Mouse (Mus musculus) retina, embryonic 14.5 days (tissue): ENCODE measurements around the gene Ankle2.

ENCODE experiments used
- DNase-seq: peaks from one replicate; pipeline ENCODE4 v3.0.0-alpha.2; 2015; ENCODE audit warnings: low spot score

The Ankle2 gene

GRCm38 (mm10) chr5:110230780-110231461 lies at the start of gene Ankle2:
Gene Ankle2, plus strand, starts transcription at chr5:110231004.
- DNase-seq: peak; percentile 96

DNA sequence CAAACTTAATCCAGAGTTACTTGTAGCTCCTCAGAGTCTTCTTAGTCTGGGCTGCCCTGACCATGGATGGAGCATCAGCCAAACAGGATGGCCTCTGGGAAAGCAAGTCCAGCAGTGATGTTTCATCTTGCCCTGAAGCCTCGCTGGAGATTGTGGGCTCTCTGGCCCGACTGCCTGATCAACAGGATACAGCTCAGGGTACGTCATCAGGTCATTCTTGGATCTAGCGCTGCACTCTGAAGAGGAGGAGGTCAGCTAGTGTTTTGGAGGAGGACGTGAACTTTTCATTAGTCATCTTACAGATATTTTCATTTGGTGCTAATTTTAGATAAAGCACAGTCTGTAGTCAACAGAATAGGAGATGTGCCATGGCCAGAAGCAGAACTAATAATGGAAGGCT lies 49.1 kb upstream of the Ankle2 start:
- no peak for DNase-seq

DNA sequence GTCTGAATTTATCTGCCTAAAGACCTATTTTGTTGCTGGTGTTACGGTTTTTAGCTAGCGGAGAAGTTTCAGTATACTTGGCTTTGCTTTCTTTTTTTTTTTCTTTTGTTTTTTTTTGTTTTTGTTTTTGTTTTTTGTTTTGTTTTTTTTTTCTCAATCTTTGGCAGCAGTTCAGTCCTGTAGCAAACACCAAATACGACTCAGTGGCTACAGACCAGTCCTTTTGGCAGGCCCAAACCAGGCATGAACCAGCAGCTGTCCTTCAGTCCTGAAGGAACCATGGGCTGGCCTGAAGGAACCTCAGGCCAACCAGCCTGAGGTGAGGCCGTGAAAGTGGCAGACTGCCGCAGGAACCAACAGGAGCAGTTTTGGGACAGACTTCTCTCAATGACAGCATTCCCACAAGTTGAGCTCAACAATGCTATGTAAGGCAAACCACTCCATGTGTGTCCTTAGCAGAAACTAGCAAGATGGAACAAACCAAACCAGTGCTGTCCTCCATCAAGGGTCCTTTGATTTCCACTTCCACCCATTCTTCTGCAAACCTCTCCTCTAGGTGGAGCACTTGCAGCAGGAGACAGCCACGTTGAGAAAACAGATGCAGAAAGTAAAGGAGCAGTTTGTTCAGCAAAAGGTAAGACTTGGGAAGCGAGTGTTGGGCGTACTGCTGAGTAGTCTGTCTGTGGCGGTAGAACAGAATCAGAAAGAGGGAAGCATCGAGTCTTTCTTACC lies 27.5 kb upstream of the Ankle2 start:
- DNase-seq: peak; percentile 12

DNA sequence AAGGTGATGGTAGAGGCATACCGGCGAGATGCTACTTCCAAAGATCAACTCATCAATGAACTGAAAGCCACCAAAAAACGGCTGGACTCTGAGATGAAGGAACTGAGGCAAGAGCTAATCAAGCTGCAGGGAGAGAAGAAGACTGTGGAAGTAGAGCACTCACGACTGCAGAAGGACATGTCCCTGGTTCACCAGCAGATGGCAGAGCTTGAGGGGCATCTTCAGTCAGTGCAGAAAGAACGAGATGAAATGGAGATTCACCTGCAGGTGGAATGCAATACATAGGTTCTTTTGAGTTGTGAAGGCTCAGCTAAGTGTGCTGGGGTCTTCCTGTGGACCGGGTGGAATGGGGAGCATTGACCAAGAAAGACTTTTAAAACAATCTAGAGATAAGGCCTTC lies 26.0 kb upstream of the Ankle2 start:
- DNase-seq: peak; percentile 32

GRCm38 (mm10) chr5:110211312-110211711 lies 19.5 kb upstream of the Ankle2 start:
- DNase-seq: no peak

DNA sequence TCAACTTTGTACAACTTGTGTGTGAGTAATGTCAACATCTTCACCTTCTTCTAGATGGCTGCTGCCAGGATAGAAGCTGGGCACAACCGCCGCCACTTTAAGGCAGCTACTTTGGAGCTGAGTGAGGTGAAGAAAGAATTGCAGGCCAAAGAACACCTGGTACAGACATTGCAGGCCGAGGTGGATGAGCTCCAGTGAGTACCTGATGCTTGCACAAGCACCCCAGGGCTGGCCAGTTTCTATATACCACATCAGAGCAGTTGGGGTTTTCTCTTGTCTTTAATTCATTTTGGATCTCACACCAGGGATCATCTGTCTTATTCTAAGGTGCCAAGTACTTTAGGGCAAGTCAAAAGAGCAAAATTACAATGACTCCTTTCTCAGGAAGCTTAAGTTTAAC lies 14.0 kb upstream of the Ankle2 start:
- DNase-seq: no peak

DNA sequence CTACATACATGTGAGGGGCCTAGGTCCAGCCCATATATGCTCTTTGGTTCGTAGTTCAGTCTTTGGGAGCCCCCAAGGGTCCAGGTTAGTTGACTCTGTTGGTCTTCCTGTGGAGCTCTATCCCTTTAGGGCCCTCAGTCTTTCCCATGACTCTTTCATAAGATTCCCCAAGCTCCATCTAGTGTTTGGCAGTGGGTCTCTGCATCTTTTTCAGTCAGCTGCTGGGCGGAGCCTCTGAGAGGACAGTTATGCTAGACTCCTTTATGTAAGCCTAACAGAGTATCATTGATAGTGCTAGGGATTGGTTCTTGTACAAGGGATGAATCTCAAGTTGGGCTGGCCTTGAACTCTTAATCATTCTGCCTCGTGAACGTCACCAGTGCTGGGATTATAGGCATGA lies 10.5 kb upstream of the Ankle2 start:
- DNase-seq: no peak

DNA sequence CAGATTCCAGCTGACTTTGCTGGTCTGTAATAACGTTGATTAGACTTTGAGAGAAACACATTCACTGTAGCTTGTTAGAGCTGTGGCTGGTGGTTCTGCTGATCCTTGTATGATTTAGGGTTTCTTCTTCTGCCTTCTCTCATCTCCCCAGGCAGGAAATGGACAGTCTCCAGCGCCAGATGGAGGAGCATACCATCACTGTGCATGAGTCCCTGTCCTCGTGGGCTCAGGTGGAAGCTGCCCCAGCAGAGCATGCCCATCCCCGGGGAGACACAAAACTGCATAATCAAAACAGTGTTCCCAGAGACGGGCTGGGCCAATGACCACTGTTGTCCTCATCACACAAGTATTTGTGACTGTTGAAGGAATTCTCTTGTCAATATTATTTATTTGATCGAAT lies 8.0 kb upstream of the Ankle2 start:
- no peak for DNase-seq

- DNase-seq: no peak
Observed at GRCm38 (mm10) chr5:110225056-110225455, 5.7 kb upstream of the Ankle2 start.

- DNase-seq: no peak
Observed at GRCm38 (mm10) chr5:110227336-110227883, 3.4 kb upstream of the Ankle2 start.

DNA sequence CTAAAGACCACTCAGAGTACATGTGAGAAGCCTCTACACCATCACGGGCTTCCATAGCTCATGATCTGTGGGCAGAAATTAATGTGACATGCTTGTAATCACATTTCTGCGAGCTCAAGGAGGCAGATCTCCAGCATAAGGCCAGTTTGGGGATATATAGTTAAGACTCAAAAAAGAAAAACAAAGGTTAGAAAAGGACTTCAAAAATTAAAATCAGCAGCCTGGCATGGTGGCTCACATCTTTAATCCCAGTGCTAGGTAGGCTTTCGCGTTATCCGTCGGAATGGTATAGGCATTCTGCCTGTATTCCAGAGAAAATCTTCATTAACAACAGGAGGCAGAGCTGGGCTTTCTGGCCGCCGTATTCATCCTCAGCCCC lies 414 bp upstream of the Ankle2 start:
- no peak for DNase-seq

- DNase-seq: peak; percentile 43
Observed at GRCm38 (mm10) chr5:110231638-110232037, 834 bp downstream of the Ankle2 start.

DNA sequence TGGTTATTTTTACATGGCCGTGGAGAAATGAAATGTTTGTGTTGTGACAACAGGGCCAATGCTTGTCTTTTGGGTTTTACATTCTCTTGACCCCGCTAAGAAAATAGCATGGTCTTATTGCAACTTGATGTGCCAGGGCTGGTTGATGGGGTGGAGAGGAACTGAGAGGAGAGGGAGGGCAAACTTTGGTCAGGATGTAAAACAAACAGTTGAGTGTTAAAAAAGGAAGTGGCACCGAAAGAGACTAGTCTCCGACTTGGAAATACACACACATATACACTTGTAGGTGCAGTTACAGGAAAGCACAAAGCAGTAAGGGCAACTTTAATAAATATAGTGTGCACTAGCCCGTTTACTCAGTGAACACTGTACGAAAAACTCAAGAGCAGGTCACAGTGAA lies 1.5 kb downstream of the Ankle2 start:
- DNase-seq: no peak

GRCm38 (mm10) chr5:110244091-110244490 lies 13.3 kb downstream of the Ankle2 start:
- DNase-seq: no peak

DNA sequence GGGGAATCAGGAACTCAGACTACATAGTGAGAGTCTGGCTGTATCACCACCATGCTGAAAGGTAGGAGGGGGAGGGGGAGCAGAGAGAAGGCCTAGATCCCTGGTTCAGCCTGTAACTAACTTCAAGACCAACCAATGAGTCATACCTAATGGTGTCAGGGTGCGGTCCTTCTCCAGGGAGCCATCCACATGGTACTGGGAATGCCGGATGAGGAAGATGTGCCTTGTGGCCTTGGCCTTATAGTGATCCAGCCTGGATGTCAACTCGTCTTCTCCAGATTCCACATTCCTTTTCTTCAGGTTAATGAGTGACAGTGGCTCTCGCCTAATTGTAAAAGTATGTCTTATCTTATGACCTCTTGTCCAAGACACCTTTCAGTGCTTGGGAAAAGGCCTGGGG lies 36.1 kb downstream of the Ankle2 start:
- no peak for DNase-seq

- peak; percentile 97 for DNase-seq
Observed at GRCm38 (mm10) chr5:110269141-110270101, 38.6 kb downstream of the Ankle2 start, which contains the start of gene Pgam5. Gene Pgam5, minus strand, starts transcription at chr5:110269913.

- DNase-seq: no peak
Observed at GRCm38 (mm10) chr5:110270242-110270641, 39.4 kb downstream of the Ankle2 start.

DNA sequence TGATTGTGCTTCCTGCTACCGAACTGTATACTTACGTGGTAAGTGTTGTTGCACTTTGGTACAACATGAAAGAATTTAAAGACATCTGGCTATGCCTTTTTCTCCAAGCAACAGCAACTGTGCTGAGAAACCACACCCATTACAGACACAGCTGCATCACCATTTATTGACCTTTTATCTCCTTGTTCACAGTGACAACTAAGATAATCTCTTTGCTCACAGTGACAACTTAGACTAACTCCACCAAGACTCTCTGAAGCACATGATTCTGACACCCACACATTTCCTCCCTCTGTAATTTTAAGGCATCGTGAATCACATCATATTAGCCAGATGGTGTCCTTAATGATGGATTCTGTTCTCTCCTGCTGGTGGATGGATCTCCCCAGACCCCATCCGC lies 43.3 kb downstream of the Ankle2 start:
- no peak for DNase-seq

DNA sequence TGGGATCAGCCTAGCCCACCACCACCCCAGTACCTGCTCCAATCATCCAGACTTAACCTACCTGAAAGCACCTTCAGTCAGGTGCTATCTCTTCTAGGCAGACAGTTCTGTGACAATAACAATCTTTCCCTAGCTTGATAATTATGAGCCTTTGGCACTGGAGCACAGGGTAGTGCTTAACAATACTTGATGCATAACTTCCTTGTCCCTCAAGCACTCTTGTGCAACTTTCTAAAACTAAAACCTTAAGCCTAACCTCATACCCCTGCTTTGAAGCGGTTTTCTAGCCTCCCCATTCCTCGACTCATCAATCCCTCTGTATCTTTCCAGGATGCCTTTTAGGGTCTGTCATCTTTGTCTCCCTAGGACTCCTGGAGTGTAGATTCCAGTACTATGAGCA lies 44.0 kb downstream of the Ankle2 start:
- DNase-seq: no peak

GRCm38 (mm10) chr5:110276391-110276790 lies 45.6 kb downstream of the Ankle2 start:
- DNase-seq: no peak

DNA sequence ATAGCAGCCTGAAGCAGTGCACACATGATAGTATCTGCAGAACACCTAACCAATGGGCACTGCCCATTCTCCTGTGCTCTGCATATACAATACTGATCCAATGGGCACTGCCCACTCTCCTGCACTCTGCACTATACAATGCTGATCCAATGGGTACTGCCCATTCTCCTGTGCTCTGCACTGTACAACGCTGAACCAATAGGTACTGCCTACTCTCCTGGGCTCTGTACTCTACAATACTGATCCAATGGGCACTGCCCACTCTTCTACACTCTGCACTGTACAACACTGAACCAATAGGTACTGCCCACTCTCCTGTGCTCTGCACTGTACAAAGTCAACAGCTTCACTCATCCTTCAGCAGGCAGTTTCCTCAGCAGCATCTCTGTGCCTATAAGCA lies 46.1 kb downstream of the Ankle2 start:
- no peak for DNase-seq

- DNase-seq: no peak
Observed at GRCm38 (mm10) chr5:110281984-110282383, 51.2 kb downstream of the Ankle2 start.
